Mouse (Mus musculus) layer of hippocampus, postnatal 25 days (tissue): ENCODE measurements around the gene Cd55. TPM values are rescaled to one million over a fixed set of nuclear protein-coding genes. Genes with fewer than 3 reads are reported as not detected.
"Not testable (repeated sequence)": the region's sequence is repeated elsewhere in the genome, so short reads cannot be mapped to it uniquely, and the experiment has no call there.

Experiments
- DNase-seq, 2 experiments: peaks; one replicate each; pipeline ENCODE4 v3.0.0; 2022; ENCODE audit warnings: mixed read lengths in 2 of 2, low spot score in 1 of 2; ENCODE audit errors: extremely low spot score in 1 of 2
- total RNA-seq, 2 experiments: library from RNA; stranded (reverse); gene quantifications; 2 replicates each; pipeline ENCODE4 v1.2.3; 2021

Gene Cd55
- total RNA-seq, 2 experiments from 2014 or later: 6.6 to 7.4 TPM

- not testable (repeated sequence) for DNase-seq
Observed at GRCm38 (mm10) chr1:130427175-130427853, 35.2 kb downstream of the Cd55 start.

- peak; percentile 16 to 29 for DNase-seq
Observed at GRCm38 (mm10) chr1:130422664-130423111, 39.9 kb downstream of the Cd55 start, which contains the start of gene Cd55b. Cd55b (minus strand) TSS chr1:130423009.

GRCm38 (mm10) chr1:130422033-130422432, 40.5 kb downstream of the Cd55 start:
- not testable (repeated sequence) for DNase-seq

- not testable (repeated sequence) for DNase-seq
Observed at GRCm38 (mm10) chr1:130397109-130397508, 65.4 kb downstream of the Cd55 start.

Other genes starting within 250 kb of the Cd55 start
- not detected for gene Cd55b, start 39.7 kb downstream of the Cd55 start, total RNA-seq
- gene Zp3r, start 166.9 kb upstream of the Cd55 start, total RNA-seq: not detected
- gene C4bp, start 198.9 kb upstream of the Cd55 start, total RNA-seq: 1 to 10 TPM in 1 of 2 experiments, under 1 TPM in 1; 0.89 to 1.1 TPM